Mouse (Mus musculus): ENCODE data around the gene Retreg1. TPM values are rescaled to one million over a fixed set of nuclear protein-coding genes. Genes with fewer than 3 reads are reported as not detected.

Retreg1 gene
- total RNA-seq, 1 experiment from 2014 or later, result 200 TPM

- ATAC-seq (replicated peaks in 1 of 2; ENCODE audit: insufficient read depth in 1 of 2, low FRiP score in 2 of 2, low TSS enrichment in 1 of 2, low read depth in 1 of 2, poor library complexity in 2 of 2, severe bottlenecking in 2 of 2), result no peak
Observed at GRCm38 (mm10) chr15:25928001-25928400, 85.0 kb downstream of the Retreg1 start.

GRCm38 (mm10) chr15:25928831-25929230 is 85.9 kb downstream of the Retreg1 start:
- ATAC-seq (replicated peaks in 1 of 2; ENCODE audit: insufficient read depth in 1 of 2, low FRiP score in 2 of 2, low TSS enrichment in 1 of 2, low read depth in 1 of 2, poor library complexity in 2 of 2, severe bottlenecking in 2 of 2), result no peak

GRCm38 (mm10) chr15:25929518-25929917 is 86.5 kb downstream of the Retreg1 start:
- no peak for ATAC-seq (replicated peaks in 1 of 2; ENCODE audit: insufficient read depth in 1 of 2, low FRiP score in 2 of 2, low TSS enrichment in 1 of 2, low read depth in 1 of 2, poor library complexity in 2 of 2, severe bottlenecking in 2 of 2)

- no peak for ATAC-seq (replicated peaks in 1 of 2; ENCODE audit: insufficient read depth in 1 of 2, low FRiP score in 2 of 2, low TSS enrichment in 1 of 2, low read depth in 1 of 2, poor library complexity in 2 of 2, severe bottlenecking in 2 of 2)
Observed at GRCm38 (mm10) chr15:25929936-25930335, 87.0 kb downstream of the Retreg1 start.

GRCm38 (mm10) chr15:25930657-25931056 is 87.7 kb downstream of the Retreg1 start:
- no peak for ATAC-seq (replicated peaks in 1 of 2; ENCODE audit: insufficient read depth in 1 of 2, low FRiP score in 2 of 2, low TSS enrichment in 1 of 2, low read depth in 1 of 2, poor library complexity in 2 of 2, severe bottlenecking in 2 of 2)

GRCm38 (mm10) chr15:25932497-25932896 is 89.5 kb downstream of the Retreg1 start:
- no peak for ATAC-seq (replicated peaks in 1 of 2; ENCODE audit: insufficient read depth in 1 of 2, low FRiP score in 2 of 2, low TSS enrichment in 1 of 2, low read depth in 1 of 2, poor library complexity in 2 of 2, severe bottlenecking in 2 of 2)

GRCm38 (mm10) chr15:25932937-25933684 is 90.1 kb downstream of the Retreg1 start:
- ATAC-seq (replicated peaks in 1 of 2; ENCODE audit: insufficient read depth in 1 of 2, low FRiP score in 2 of 2, low TSS enrichment in 1 of 2, low read depth in 1 of 2, poor library complexity in 2 of 2, severe bottlenecking in 2 of 2), result peak; percentile 54 to 60

- ATAC-seq (replicated peaks in 1 of 2; ENCODE audit: insufficient read depth in 1 of 2, low FRiP score in 2 of 2, low TSS enrichment in 1 of 2, low read depth in 1 of 2, poor library complexity in 2 of 2, severe bottlenecking in 2 of 2), result peak; percentile 56 to 71
Observed at GRCm38 (mm10) chr15:25933685-25934108, 90.7 kb downstream of the Retreg1 start.

GRCm38 (mm10) chr15:25934411-25934810 is 91.4 kb downstream of the Retreg1 start:
- ATAC-seq (replicated peaks in 1 of 2; ENCODE audit: insufficient read depth in 1 of 2, low FRiP score in 2 of 2, low TSS enrichment in 1 of 2, low read depth in 1 of 2, poor library complexity in 2 of 2, severe bottlenecking in 2 of 2), result no peak

GRCm38 (mm10) chr15:25938496-25938895 is 95.5 kb downstream of the Retreg1 start:
- no peak for ATAC-seq (replicated peaks in 1 of 2; ENCODE audit: insufficient read depth in 1 of 2, low FRiP score in 2 of 2, low TSS enrichment in 1 of 2, low read depth in 1 of 2, poor library complexity in 2 of 2, severe bottlenecking in 2 of 2)

- peak; percentile 77 to 83 for ATAC-seq (replicated peaks in 1 of 2; ENCODE audit: insufficient read depth in 1 of 2, low FRiP score in 2 of 2, low TSS enrichment in 1 of 2, low read depth in 1 of 2, poor library complexity in 2 of 2, severe bottlenecking in 2 of 2)
Observed at GRCm38 (mm10) chr15:25940397-25941377, 97.7 kb downstream of the Retreg1 start.

- ATAC-seq (replicated peaks in 1 of 2; ENCODE audit: insufficient read depth in 1 of 2, low FRiP score in 2 of 2, low TSS enrichment in 1 of 2, low read depth in 1 of 2, poor library complexity in 2 of 2, severe bottlenecking in 2 of 2), result no peak
Observed at GRCm38 (mm10) chr15:25941514-25941913, 98.5 kb downstream of the Retreg1 start.

GRCm38 (mm10) chr15:25942415-25942814 is 99.4 kb downstream of the Retreg1 start:
- ATAC-seq (replicated peaks in 1 of 2; ENCODE audit: insufficient read depth in 1 of 2, low FRiP score in 2 of 2, low TSS enrichment in 1 of 2, low read depth in 1 of 2, poor library complexity in 2 of 2, severe bottlenecking in 2 of 2), result no peak

GRCm38 (mm10) chr15:25943386-25944137 is 100.6 kb downstream of the Retreg1 start:
- ATAC-seq (replicated peaks in 1 of 2; ENCODE audit: insufficient read depth in 1 of 2, low FRiP score in 2 of 2, low TSS enrichment in 1 of 2, low read depth in 1 of 2, poor library complexity in 2 of 2, severe bottlenecking in 2 of 2), result no peak

GRCm38 (mm10) chr15:25945224-25945623 is 102.2 kb downstream of the Retreg1 start:
- no peak for ATAC-seq (replicated peaks in 1 of 2; ENCODE audit: insufficient read depth in 1 of 2, low FRiP score in 2 of 2, low TSS enrichment in 1 of 2, low read depth in 1 of 2, poor library complexity in 2 of 2, severe bottlenecking in 2 of 2)

GRCm38 (mm10) chr15:25946482-25946881 is 103.5 kb downstream of the Retreg1 start:
- ATAC-seq (replicated peaks in 1 of 2; ENCODE audit: insufficient read depth in 1 of 2, low FRiP score in 2 of 2, low TSS enrichment in 1 of 2, low read depth in 1 of 2, poor library complexity in 2 of 2, severe bottlenecking in 2 of 2), result no peak

- no peak for ATAC-seq (replicated peaks in 1 of 2; ENCODE audit: insufficient read depth in 1 of 2, low FRiP score in 2 of 2, low TSS enrichment in 1 of 2, low read depth in 1 of 2, poor library complexity in 2 of 2, severe bottlenecking in 2 of 2)
Observed at GRCm38 (mm10) chr15:25947383-25947782, 104.4 kb downstream of the Retreg1 start.

All from hematopoietic stem cell, adult 5-6 weeks (primary cell).